Mouse (Mus musculus): Measurements from ENCODE around the gene Hacd3. TPM values are rescaled to one million over a fixed set of nuclear protein-coding genes. Genes with fewer than 3 reads are reported as not detected.
A peak's percentile ranks its signal among the peaks of the same experiment; 100 is the strongest.
"Not testable (repeated sequence)": the region's sequence is repeated elsewhere in the genome, so short reads cannot be mapped to it uniquely, and the experiment has no call there.

Gene Hacd3
- polyA plus RNA-seq, 1 experiment from 2014 or later = 67.4 TPM

GRCm38 (mm10) chr9:65032269-65033108 is 11.0 kb upstream of the Hacd3 start, which contains the start of gene Dpp8:
Gene Dpp8 (plus strand): TSS chr9:65032414.
- no peaks in the 10 kb centered on the region for H3K9me3 ChIP-seq (replicated peaks; ENCODE audit: control insufficient read depth, low read length)
- peaks cover 17% of the 10 kb centered on the region; the same call in 1 of the 2 replicates for H3K36me3 ChIP-seq (ENCODE audit: control insufficient read depth, insufficient read depth, low read length)
- H3K9ac ChIP-seq (ENCODE audit: low read length) = peak within 1 kb of the TSS; percentile 98
- H3K4me3 ChIP-seq (ENCODE audit: low read depth, low read length) = peak within 1 kb of the TSS; percentile 100
- ATAC-seq = peak; percentile 96
- H3K27me3 ChIP-seq (replicated peaks; ENCODE audit: control insufficient read depth, insufficient read depth, low read length) = no peaks in the 10 kb centered on the region
- H3K4me2 ChIP-seq (ENCODE audit: low read length) = peak within 1 kb of the TSS; percentile 92
- H3K27ac ChIP-seq (ENCODE audit: low read depth, low read length) = peak within 1 kb of the TSS; percentile 85
- WGBS = under 1% methylated on average over 82 of the region's 85 CpGs
- peak; percentile 96 for DNase-seq (ENCODE audit: low spot score)
- peaks cover 8% of the 10 kb centered on the region for H3K4me1 ChIP-seq (ENCODE audit: control insufficient read depth, insufficient read depth, low read length)

DNA sequence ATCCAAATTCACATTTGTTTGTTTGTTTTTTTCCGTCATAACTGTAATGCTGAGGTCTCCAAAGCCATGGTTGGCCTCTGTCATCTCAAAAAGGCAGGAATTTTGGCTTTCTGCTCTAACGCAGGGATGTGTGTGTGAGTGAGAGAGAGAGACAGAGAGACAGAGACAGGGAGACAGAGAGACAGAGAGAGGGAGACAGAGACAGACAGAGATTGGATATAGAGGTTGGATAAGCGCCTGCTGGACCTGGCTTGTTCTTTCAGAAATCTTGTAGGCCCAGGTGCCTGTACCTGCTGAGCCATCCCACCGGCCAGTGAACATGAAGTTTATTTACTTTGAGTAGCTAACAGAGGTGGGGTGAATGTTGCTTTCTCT is 10.4 kb upstream of the Hacd3 start:
- ATAC-seq (no peak), DNase-seq (ENCODE audit: low spot score) (no peak)
- WGBS = 35% methylated on average over 4 of the region's 4 CpGs
- Histone ChIP-seq H3K4me1 (ENCODE audit: control insufficient read depth, insufficient read depth, low read length) (peaks cover 8% of the 10 kb centered on the region), H3K27ac (ENCODE audit: low read depth, low read length) (no peak overlapping the region), H3K4me3 (ENCODE audit: low read depth, low read length) (peak overlapping the region; percentile 100; the same call in 1 of the 2 replicates), H3K27me3 (replicated peaks; ENCODE audit: control insufficient read depth, insufficient read depth, low read length) (no peaks in the 10 kb centered on the region), H3K36me3 (ENCODE audit: control insufficient read depth, insufficient read depth, low read length) (peaks cover 11% of the 10 kb centered on the region; the same call in 1 of the 2 replicates), H3K9me3 (replicated peaks; ENCODE audit: control insufficient read depth, low read length) (no peaks in the 10 kb centered on the region), H3K4me2 (ENCODE audit: low read length) (no peak overlapping the region), H3K9ac (ENCODE audit: low read length) (no peak overlapping the region)

DNA sequence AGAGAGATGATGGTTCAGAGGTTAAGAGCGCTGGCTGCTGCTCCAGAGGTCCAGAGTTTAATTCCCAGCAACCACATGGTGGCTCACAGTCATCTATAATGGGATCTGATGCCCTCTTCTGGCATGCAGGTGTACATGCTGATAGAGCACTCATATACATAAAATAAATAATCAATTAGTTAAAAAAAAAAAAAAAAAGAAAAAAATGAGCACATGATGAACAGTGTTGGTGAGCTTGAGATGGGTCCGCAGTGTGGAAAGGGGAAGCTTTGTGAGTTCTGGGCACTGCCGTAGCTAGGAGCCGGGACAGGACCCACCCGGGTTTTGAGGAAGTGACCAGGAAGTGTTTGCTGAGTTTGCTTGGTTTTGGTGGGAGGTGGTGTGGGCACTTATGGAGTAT is 9.9 kb upstream of the Hacd3 start:
- not testable (repeated sequence) for H3K9ac ChIP-seq (ENCODE audit: low read length); H3K4me1 ChIP-seq (ENCODE audit: control insufficient read depth, insufficient read depth, low read length); H3K27me3 ChIP-seq (replicated peaks; ENCODE audit: control insufficient read depth, insufficient read depth, low read length); ATAC-seq; DNase-seq (ENCODE audit: low spot score); H3K36me3 ChIP-seq (ENCODE audit: control insufficient read depth, insufficient read depth, low read length); H3K4me2 ChIP-seq (ENCODE audit: low read length); H3K4me3 ChIP-seq (ENCODE audit: low read depth, low read length); H3K27ac ChIP-seq (ENCODE audit: low read depth, low read length); H3K9me3 ChIP-seq (replicated peaks; ENCODE audit: control insufficient read depth, low read length)
- 71% methylated on average over 5 of the region's 5 CpGs for WGBS

GRCm38 (mm10) chr9:65028313-65028712 is 6.8 kb upstream of the Hacd3 start:
- ATAC-seq (no peak), DNase-seq (ENCODE audit: low spot score) (no peak)
- no peak overlapping the region for H3K9ac ChIP-seq (ENCODE audit: low read length)
- no peak overlapping the region for H3K27ac ChIP-seq (ENCODE audit: low read depth, low read length)
- no peak overlapping the region for H3K4me2 ChIP-seq (ENCODE audit: low read length)
- no peaks in the 10 kb centered on the region for H3K36me3 ChIP-seq (ENCODE audit: control insufficient read depth, insufficient read depth, low read length)
- WGBS = 91% methylated on average over 5 of the region's 5 CpGs
- H3K4me3 ChIP-seq (ENCODE audit: low read depth, low read length) = no peak overlapping the region
- peaks cover 5% of the 10 kb centered on the region for H3K4me1 ChIP-seq (ENCODE audit: control insufficient read depth, insufficient read depth, low read length)
- H3K9me3 ChIP-seq (replicated peaks; ENCODE audit: control insufficient read depth, low read length) = no peaks in the 10 kb centered on the region
- no peaks in the 10 kb centered on the region for H3K27me3 ChIP-seq (replicated peaks; ENCODE audit: control insufficient read depth, insufficient read depth, low read length)

- ATAC-seq (no peak), DNase-seq (ENCODE audit: low spot score) (no peak)
- no peak overlapping the region for H3K4me3 ChIP-seq (ENCODE audit: low read depth, low read length)
- no peaks in the 10 kb centered on the region; the same call in 1 of the 2 replicates for H3K4me1 ChIP-seq (ENCODE audit: control insufficient read depth, insufficient read depth, low read length)
- no peaks in the 10 kb centered on the region for H3K27me3 ChIP-seq (replicated peaks; ENCODE audit: control insufficient read depth, insufficient read depth, low read length)
- 88% methylated on average over 7 of the region's 7 CpGs for WGBS
- no peaks in the 10 kb centered on the region for H3K9me3 ChIP-seq (replicated peaks; ENCODE audit: control insufficient read depth, low read length)
- H3K27ac ChIP-seq (ENCODE audit: low read depth, low read length) = no peak overlapping the region
- no peak overlapping the region for H3K9ac ChIP-seq (ENCODE audit: low read length)
- no peak overlapping the region for H3K4me2 ChIP-seq (ENCODE audit: low read length)
- H3K36me3 ChIP-seq (ENCODE audit: control insufficient read depth, insufficient read depth, low read length) = no peaks in the 10 kb centered on the region
These were observed 5.7 kb upstream of the Hacd3 start for GRCm38 (mm10) chr9:65027241-65027640.

- DNase-seq (ENCODE audit: low spot score) (no peak), ATAC-seq (no peak)
- H3K27ac ChIP-seq (ENCODE audit: low read depth, low read length) = no peak overlapping the region
- no peaks in the 10 kb centered on the region for H3K9me3 ChIP-seq (replicated peaks; ENCODE audit: control insufficient read depth, low read length)
- no peaks in the 10 kb centered on the region for H3K36me3 ChIP-seq (ENCODE audit: control insufficient read depth, insufficient read depth, low read length)
- no peak overlapping the region for H3K9ac ChIP-seq (ENCODE audit: low read length)
- no peaks in the 10 kb centered on the region for H3K27me3 ChIP-seq (replicated peaks; ENCODE audit: control insufficient read depth, insufficient read depth, low read length)
- H3K4me3 ChIP-seq (ENCODE audit: low read depth, low read length) = no peak overlapping the region
- no peak overlapping the region for H3K4me2 ChIP-seq (ENCODE audit: low read length)
- 95% methylated on average over 3 of the region's 3 CpGs for WGBS
- H3K4me1 ChIP-seq (ENCODE audit: control insufficient read depth, insufficient read depth, low read length) = peaks cover 21% of the 10 kb centered on the region
These were observed 2.0 kb upstream of the Hacd3 start for GRCm38 (mm10) chr9:65023447-65023846.

GRCm38 (mm10) chr9:65022580-65023135 is 1.2 kb upstream of the Hacd3 start:
- no peaks in the 10 kb centered on the region for H3K9me3 ChIP-seq (replicated peaks; ENCODE audit: control insufficient read depth, low read length)
- H3K4me2 ChIP-seq (ENCODE audit: low read length) = no peak overlapping the region; the same call in 1 of the 2 replicates
- H3K4me1 ChIP-seq (ENCODE audit: control insufficient read depth, insufficient read depth, low read length) = peaks cover 28% of the 10 kb centered on the region
- no peak overlapping the region for H3K27ac ChIP-seq (ENCODE audit: low read depth, low read length)
- no peak overlapping the region for H3K4me3 ChIP-seq (ENCODE audit: low read depth, low read length)
- H3K36me3 ChIP-seq (ENCODE audit: control insufficient read depth, insufficient read depth, low read length) = no peaks in the 10 kb centered on the region
- ATAC-seq (no peak), DNase-seq (ENCODE audit: low spot score) (no peak)
- 61% methylated on average over 4 of the region's 4 CpGs for WGBS
- no peak overlapping the region for H3K9ac ChIP-seq (ENCODE audit: low read length)
- no peaks in the 10 kb centered on the region for H3K27me3 ChIP-seq (replicated peaks; ENCODE audit: control insufficient read depth, insufficient read depth, low read length)

- peak overlapping the region; percentile 88 for H3K27ac ChIP-seq (ENCODE audit: low read depth, low read length)
- peak overlapping the region; percentile 100 for H3K4me3 ChIP-seq (ENCODE audit: low read depth, low read length)
- H3K9ac ChIP-seq (ENCODE audit: low read length) = peak overlapping the region; percentile 99
- no peak for DNase-seq (ENCODE audit: low spot score)
- peak overlapping the region; percentile 63 for H3K4me2 ChIP-seq (ENCODE audit: low read length)
- ATAC-seq = no peak
- no peaks in the 10 kb centered on the region for H3K36me3 ChIP-seq (ENCODE audit: control insufficient read depth, insufficient read depth, low read length)
- peaks cover 30% of the 10 kb centered on the region for H3K4me1 ChIP-seq (ENCODE audit: control insufficient read depth, insufficient read depth, low read length)
- 13% methylated on average over 9 of the region's 9 CpGs for WGBS
- H3K9me3 ChIP-seq (replicated peaks; ENCODE audit: control insufficient read depth, low read length) = no peaks in the 10 kb centered on the region
- no peaks in the 10 kb centered on the region for H3K27me3 ChIP-seq (replicated peaks; ENCODE audit: control insufficient read depth, insufficient read depth, low read length)
These were observed 540 bp upstream of the Hacd3 start for GRCm38 (mm10) chr9:65021887-65022579.
